Mouse (Mus musculus) cerebellum, postnatal 14 days (tissue): ENCODE data around the gene Npas2.

Experiments
- DNase-seq, 2 experiments: peaks; one replicate each; pipeline ENCODE4 v3.0.0; 2021; ENCODE audit warnings: mixed read lengths in 2 of 2

Npas2 gene

GRCm38 (mm10) chr1:39287076-39287475 is 93.5 kb downstream of the Npas2 start:
- no peak for DNase-seq

GRCm38 (mm10) chr1:39287831-39288230 is 94.3 kb downstream of the Npas2 start:
- no peak for DNase-seq

GRCm38 (mm10) chr1:39288425-39288824 is 94.9 kb downstream of the Npas2 start:
- DNase-seq, result no peak

GRCm38 (mm10) chr1:39292001-39292400 is 98.5 kb downstream of the Npas2 start:
- no peak for DNase-seq

GRCm38 (mm10) chr1:39298294-39298693 is 104.8 kb downstream of the Npas2 start:
- DNase-seq, result no peak

GRCm38 (mm10) chr1:39300243-39300642 is 106.7 kb downstream of the Npas2 start:
- no peak for DNase-seq

GRCm38 (mm10) chr1:39300676-39301075 is 107.1 kb downstream of the Npas2 start:
- no peak for DNase-seq

- no peak for DNase-seq
These were observed 108.7 kb downstream of the Npas2 start for GRCm38 (mm10) chr1:39302246-39302645.

GRCm38 (mm10) chr1:39303054-39303649 is 109.6 kb downstream of the Npas2 start:
- DNase-seq, result no peak

- DNase-seq, result no peak
These were observed 113.8 kb downstream of the Npas2 start for GRCm38 (mm10) chr1:39307291-39307690.

GRCm38 (mm10) chr1:39307971-39308370 is 114.4 kb downstream of the Npas2 start:
- no peak for DNase-seq

GRCm38 (mm10) chr1:39309548-39309947 is 116.0 kb downstream of the Npas2 start:
- no peak for DNase-seq

- no peak for DNase-seq
These were observed 118.9 kb downstream of the Npas2 start for GRCm38 (mm10) chr1:39312345-39312967.

- no peak for DNase-seq
These were observed 120.1 kb downstream of the Npas2 start for GRCm38 (mm10) chr1:39313352-39314245.

- DNase-seq, result peak in 1 of 2 experiments; percentile 25
These were observed 124.4 kb downstream of the Npas2 start for GRCm38 (mm10) chr1:39317935-39318334.

GRCm38 (mm10) chr1:39318870-39319269 is 125.3 kb downstream of the Npas2 start:
- DNase-seq, result no peak

GRCm38 (mm10) chr1:39321954-39322353 is 128.4 kb downstream of the Npas2 start:
- DNase-seq, result no peak

- no peak for DNase-seq
These were observed 131.7 kb downstream of the Npas2 start for GRCm38 (mm10) chr1:39325228-39325627.

GRCm38 (mm10) chr1:39327546-39327945 is 134.0 kb downstream of the Npas2 start:
- no peak for DNase-seq

- peak; percentile 58 to 65 for DNase-seq
These were observed 137.5 kb downstream of the Npas2 start for GRCm38 (mm10) chr1:39330857-39331594.

- no peak for DNase-seq
These were observed 138.9 kb downstream of the Npas2 start for GRCm38 (mm10) chr1:39332456-39332855.

- no peak for DNase-seq
These were observed 142.1 kb downstream of the Npas2 start for GRCm38 (mm10) chr1:39335561-39336196.
